Mouse (Mus musculus): ENCODE results near the gene Slc24a1.

Gene Slc24a1

DNA sequence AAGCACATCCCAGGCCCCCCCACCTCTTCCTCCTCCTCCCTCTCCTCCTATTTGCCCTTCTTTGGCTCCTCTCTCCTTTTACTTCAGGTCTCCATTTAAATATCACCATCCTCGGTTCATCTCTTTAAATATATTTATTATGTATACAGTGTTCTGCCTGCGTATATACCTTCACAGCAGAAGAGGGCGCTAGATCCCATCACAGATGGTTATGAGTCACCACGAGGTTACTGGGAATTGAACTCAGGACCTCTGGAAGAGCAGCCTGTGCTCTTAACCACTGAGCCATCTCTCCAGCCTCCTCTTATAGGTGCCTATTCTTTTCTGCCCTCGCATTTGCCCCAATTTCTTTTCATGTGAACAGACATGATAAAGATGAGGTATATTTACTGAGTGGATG is 13.9 kb downstream of the Slc24a1 start:
- DNase-seq (ENCODE audit: low read depth, low spot score): peak; percentile 33

DNA sequence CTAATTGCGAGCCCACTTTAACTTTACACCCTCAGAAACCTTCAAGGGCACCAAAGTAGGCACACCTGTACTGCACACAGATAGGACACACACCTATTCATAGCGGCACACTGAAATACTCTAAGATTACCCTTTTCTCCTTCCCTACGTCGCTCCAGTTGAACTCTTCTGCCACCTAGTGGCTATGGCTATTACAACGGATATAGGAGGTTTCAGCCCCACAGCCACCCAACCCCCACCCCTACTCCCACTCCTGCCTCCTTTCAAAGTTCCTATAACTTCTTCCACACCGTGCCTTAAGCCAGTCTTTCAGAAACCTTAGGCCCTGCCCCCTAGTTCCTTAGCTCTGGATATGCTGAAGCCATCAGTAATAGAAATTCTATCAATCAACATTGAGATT is 14.9 kb downstream of the Slc24a1 start:
- peak; percentile 76 for DNase-seq (ENCODE audit: low read depth, low spot score)

DNA sequence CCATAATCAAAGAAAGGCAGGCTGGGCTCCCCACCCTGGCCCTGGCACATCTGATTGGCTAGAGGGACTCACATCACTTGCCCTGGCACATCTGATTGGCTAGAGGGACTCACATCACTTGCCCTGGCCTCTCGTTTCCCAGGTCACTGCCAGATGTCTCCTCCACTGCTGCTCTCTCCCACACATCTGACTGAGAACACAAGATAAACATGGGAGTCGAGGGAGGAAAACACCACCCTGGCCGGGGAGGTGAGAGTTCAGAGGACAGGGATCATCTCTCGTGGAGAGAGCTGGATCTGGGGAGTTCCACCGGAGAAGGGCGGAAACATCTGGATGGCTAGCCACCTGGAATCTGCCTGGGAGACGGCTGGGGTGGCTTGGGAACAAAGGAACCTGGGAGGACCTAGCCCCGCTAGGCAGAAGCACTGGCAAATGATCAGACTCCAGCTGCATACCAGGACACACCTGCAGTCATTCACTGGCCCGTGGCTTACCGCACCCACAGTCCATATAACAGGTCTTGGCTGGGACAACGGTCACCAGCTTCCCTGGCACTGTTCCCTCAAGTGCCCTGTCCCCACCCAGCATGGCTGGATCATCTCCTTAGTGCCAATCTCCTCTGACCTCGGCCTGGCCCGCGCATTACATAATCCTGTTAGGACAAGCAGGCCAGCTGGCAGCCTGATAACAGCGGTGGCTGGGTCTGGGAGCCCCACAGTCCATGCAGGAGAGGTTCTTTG is 17.2 kb downstream of the Slc24a1 start:
- DNase-seq (ENCODE audit: low read depth, low spot score): no peak

DNA sequence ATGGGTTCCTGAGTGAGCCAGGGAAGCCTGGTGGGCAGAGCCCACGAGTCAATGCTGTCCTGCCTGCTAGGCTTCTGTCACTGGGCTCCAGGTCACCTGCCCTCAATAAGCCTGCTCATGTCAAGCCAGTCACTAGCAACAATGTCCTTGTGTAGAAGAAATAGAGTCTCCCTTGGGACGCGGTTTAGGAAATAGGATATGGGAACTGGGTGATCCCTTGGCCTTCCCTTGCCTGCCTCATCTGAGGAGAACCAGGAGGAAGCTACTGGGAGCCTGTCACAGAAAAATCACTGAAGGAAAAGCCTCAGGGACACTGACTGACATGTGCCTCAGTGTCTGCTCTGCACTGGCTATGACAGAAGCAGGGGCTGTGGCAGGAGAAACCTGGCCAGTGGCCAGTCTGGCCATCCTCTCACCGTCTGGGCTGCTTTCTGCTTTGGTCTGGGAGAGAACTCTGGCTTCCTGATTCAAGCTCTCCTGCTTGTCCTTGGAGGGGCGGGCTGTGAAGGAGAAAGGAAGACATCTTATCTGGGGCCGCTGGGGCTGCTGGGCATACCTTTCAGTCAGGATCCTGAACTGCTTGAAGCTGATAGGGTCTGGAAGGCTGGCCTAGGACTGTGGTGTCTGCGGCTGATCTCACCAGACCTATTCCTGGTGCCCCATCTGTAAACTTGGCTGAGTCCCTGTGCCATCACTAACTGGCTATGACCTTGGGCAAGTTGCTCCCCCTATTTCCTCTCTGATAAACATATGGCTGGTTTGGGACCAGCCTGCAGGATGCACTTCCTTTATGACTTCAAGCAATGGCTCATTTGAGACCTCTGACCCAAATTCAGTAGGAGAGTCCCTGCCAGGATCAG is 19.4 kb downstream of the Slc24a1 start:
- no peak for DNase-seq (ENCODE audit: low read depth, low spot score)

DNA sequence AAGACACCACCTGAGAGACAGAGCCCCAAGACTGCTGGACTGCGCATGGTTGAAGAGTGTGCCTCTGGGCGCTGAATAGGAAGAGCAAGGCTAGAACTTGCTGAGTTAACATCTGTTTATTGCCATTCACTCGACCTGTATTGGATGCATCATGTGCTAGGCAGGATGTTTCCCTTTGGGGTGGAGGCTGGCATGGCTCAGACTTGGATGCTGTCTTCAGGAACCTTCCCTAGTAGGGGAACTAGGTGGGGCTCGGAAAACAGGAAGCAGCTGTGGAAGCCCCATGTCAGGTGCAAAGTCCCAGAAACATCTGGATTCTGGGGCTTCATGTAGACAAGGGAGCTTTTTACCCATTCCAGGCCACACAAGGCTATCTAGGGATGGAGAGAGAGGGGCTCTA is 21.2 kb downstream of the Slc24a1 start:
- DNase-seq (ENCODE audit: low read depth, low spot score): no peak

DNA sequence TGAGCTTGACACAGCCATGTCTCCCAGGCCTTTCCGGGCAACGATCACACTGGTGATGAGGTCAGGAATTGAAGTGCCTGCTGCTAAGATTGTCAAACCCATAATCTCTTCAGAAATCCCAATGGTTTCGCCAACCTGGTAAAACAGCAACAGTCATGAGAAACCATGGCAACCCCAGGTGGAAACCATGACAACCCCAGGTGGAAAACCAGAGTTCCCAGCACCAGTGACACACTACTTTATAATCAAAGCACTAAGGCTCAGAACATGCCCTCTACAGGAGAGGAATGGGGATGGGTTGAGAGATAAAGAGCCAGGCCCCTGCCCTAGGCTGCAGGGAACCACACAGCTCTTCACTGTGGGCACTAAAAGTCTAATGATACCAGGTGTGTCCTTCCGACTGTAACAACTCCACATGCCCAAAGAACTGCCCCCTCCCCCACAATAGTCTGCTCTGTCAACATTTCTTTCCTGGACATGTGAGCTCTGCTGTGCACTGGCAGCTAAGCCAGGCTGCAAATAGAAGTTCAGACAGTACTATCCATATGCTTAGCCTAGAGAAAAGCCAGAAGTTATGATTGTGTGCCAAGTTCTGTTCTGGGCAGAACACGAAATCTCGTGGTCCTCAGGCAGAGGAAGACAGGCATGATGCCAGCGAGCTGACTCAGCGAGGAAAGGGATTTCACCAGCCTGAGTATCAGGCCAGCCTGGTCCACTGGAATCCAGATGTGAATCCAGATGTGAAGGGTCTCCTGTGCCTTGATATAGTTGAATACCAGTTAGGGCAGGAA is 25.0 kb downstream of the Slc24a1 start:
- peak; percentile 32 for DNase-seq (ENCODE audit: low read depth, low spot score)

DNA sequence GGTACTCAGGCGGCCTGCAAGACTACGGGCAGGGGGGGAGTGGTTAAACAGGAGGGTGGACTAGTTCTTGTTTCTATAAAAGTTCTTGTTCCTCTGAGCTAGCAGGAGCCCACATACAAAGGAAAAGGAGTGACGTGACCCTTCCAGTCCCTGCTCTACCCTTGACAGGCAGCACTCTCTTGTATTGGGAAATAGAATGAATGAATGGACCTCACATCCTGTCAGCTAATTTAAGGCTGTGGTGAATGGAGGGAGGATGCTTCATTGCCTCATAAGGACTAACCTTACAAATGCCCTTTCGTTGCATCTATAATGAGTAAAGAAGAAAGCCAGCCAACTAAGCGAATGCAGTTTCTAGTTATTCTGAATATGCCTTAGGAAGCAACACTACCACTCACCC is 25.6 kb downstream of the Slc24a1 start:
- DNase-seq (ENCODE audit: low read depth, low spot score): peak; percentile 36

DNA sequence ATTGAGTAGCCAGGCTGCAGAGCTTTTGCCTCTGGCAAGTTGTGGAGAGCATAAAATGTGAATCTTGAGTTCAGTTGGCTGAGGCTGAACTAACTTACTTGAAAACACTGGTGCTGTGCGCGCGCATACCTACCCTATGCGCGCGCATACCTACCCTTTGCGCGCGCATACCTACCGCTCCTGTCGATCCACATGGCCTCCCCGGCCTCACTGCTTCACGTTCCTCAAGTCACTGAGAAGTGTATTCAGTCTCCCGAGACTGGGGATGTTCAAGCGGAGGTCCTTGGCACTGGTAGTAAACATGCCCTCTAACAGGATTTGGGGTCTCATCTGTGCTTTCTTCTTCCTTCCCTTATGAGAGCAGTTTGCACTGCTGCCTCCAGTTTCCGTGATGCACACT is 32.8 kb downstream of the Slc24a1 start:
- DNase-seq (ENCODE audit: low read depth, low spot score): no peak

DNA sequence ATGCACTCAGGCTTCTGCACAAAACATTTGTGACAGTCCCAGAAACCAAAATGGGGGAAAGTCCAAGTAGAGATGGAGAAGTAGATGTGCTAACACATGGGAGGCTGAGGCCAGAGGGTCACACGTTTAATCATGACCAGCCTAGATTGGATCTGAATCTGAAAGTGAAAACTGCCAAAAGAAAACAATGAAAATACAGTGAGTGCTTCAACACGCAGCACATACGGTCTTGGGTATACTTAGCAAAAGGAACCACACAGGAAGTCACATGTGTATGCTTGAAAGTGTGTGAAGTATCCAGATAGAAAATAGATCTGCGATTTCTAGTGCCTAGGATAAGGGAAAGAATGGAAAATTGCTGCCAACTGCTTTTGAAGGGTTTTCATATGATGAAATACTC is 36.8 kb downstream of the Slc24a1 start:
- no peak for DNase-seq (ENCODE audit: low read depth, low spot score)

DNA sequence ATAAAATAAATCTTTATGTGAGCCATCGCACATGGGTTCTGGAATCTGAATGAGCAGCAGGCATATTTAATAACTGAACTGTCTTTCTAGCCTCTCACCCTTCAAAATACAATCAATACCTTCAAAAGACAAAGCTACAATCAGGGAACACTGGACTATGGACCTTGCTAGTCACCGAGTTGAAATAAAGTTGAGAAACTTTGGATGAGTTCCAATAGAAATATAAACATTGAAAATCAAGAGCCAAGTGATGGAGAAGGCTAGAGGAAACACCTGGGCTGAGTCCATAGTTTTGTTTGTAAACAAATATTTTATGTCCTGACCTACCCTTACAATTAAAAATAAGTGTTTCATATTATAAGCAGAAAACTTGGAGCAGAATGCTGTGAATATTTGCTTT is 37.4 kb downstream of the Slc24a1 start:
- no peak for DNase-seq (ENCODE audit: low read depth, low spot score)

DNA sequence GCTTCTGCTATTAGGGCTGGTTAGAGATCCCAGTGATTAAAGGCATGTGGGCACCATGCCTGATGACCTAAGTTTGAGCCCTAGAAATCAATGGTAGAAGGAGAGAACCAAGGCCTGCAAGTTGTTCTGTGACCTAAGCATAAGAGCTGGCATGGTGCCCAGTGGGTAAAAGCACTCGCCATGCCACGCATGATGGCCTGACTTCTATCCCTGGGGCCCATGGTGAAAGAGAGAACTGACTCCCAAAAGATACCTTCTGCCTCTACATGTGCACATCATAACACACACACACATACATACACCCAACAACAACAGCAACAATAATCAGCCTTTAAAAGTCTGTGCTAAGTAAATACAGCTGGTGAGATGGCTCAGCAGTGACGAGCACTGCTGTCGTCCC is 38.0 kb downstream of the Slc24a1 start:
- no peak for DNase-seq (ENCODE audit: low read depth, low spot score)

DNA sequence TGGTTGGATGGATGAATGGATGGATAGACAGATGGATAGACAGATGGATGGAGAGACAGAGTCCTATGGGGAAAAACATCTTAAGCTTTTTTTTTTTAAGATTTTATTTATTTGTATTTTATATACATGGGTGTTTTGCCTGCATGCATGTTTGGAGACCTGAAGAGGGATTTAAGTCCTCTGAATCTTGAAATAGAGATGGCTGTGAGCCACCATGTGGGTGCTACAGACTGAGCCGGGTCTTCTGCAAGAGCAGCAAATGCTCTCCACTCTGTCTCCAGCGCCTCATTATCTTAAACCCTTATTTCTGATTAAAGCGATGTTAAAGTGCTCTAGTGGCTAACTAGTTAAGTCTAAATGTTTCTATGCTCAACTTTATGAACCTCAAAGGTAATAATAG is 44.0 kb downstream of the Slc24a1 start:
- DNase-seq (ENCODE audit: low read depth, low spot score): no peak

DNA sequence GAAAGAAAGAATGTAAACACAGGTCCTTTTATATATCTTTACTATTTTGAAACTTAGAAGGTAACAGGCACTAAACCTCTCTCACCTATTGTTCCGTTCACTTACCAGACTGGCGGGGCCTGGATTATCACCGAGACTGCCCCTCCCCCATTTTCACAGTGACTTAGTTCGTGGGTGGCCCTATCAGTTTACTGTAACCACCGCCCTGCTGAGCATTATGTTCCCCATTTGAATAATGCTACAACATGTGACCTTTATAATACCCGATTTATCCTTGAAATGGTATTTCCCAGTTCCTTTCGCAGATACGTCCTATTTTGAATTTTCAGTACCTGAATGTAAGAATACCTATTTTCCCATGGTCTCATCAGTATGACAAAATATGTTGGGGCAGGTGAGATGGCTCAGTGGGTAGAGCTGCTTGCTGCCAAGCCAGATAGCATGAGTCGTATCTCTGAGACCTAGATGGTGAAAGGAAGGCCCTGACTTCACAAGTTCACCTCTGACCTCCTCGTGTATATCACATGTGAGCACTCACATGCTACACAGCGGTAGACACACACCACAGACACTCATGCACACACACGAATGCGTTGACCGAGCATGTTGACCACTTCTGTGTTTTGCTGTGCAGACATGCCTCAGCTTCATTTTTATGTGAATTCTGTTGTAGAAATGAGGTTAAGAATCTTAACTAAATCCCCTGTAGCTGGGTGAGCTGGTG is 46.3 kb downstream of the Slc24a1 start:
- DNase-seq (ENCODE audit: low read depth, low spot score): no peak

DNA sequence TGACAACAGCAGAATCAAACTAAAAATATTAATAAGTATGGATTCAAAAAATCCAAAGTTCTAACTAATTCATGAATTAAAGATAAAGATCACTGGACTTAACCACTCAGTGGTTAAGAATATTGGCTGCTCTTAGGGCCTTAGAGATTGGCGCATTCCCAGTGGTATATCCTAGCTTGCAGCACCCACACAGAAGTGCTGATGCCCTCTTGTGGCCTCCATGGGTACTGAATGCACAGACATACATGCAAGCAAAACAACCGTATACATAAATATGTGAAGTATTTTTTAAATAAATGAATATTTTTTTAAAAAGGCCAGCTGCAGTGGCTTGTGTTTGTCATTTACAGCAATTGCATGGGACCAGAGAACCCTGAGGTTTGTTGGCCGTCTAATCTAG is 48.0 kb downstream of the Slc24a1 start:
- DNase-seq (ENCODE audit: low read depth, low spot score): peak; percentile 57

DNA sequence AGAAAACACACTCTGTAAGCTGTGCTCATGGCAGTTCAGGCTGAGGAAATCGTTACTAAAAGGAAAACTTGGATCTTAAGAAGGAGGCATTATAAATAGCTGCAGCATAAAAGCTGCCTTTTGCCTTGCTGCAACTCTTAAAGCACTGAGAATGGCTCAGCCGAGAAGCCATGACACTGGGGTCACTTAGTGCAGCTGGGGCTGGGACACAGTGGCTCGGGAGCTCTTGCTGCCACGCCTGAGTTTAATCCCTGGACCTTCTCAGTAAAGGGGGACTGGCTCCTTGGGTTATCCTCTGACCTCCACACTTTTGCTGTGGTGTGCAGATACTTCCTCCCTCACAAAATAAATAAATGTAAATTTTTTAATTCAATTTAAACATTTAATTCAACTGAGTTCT is 48.5 kb downstream of the Slc24a1 start:
- no peak for DNase-seq (ENCODE audit: low read depth, low spot score)

DNA sequence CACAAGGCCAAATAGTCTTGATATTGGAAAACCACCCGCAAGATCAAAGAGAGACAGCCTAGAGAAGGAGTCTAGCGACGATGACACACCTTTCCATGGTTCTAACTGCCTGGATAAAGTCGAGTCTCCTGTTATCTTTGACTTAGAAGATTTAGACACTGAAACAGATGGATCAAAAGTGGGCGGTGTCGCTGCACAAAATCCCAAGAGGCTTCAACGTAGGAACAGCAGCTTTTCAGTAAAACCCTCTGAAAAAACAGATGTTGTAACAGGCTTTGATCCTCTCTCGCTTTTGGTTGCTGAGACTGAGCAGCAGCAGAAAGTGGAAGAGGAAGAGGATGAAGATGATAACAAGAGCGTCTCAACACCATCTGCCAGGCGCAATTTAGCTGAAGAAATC is 54.8 kb downstream of the Slc24a1 start:
- DNase-seq (ENCODE audit: low read depth, low spot score): no peak

DNA sequence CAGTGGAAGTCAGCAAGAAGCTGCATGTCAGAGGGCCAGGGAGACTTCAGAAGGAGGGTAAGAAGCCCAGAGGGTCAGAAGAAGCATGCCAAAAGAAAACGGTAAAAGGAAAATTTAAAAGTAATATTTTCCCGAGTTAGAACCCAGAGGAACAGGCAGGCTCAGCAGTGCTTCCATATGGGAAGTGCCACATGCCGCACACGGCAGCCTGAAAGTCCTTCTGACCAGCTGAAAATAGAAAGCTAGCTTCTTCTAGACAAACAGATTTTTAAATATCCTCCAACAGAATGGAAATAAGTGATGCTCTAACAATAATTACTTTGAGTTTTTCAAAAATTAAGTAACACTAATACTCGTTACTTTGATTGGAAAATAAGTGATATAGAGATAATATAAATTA is 65.4 kb downstream of the Slc24a1 start:
- DNase-seq (ENCODE audit: low read depth, low spot score): no peak
